Mouse (Mus musculus) G1E (cell line): Measurements from ENCODE around the gene Pkm. TPM values are rescaled to one million over a fixed set of nuclear protein-coding genes. Genes with fewer than 3 reads are reported as not detected.

Experiments used
- ATAC-seq: 2 replicates; pipeline ENCODE4 v1.8.0; 2016; ENCODE audit warnings: mild to moderate bottlenecking; ENCODE audit not compliant: insufficient number of reproducible peaks, poor library complexity, low FRiP score, severe bottlenecking; ENCODE audit errors: extremely low read depth
- DNase-seq: peaks from one replicate; pipeline ENCODE4 v3.0.0; 2012; ENCODE audit warnings: low spot score
- H3K27me3 ChIP-seq: 2 replicates; pipeline ENCODE4 v1.6.1; 2012; ENCODE audit warnings: mild to moderate bottlenecking, low read length, inconsistent platforms; ENCODE audit not compliant: insufficient read depth
- H3K36me3 ChIP-seq: replicated peaks from 2 replicates; pipeline ENCODE3; 2012; ENCODE audit warnings: mild to moderate bottlenecking, inconsistent platforms
- H3K4me1 ChIP-seq: 2 replicates; pipeline ENCODE4 v1.6.1; 2012; ENCODE audit warnings: low read depth, low read length, inconsistent platforms, mixed read lengths; ENCODE audit not compliant: insufficient read depth
- H3K4me3 ChIP-seq: 2 replicates; pipeline ENCODE4 v1.5.1; 2012; ENCODE audit warnings: low read depth, mild to moderate bottlenecking, inconsistent platforms, low read length, moderate library complexity, mixed read lengths
- H3K9me3 ChIP-seq: replicated peaks from 2 replicates; pipeline ENCODE4 v1.6.1; 2012; ENCODE audit warnings: inconsistent platforms
- CTCF ChIP-seq: IDR thresholded peaks from 2 replicates; pipeline ENCODE4 v1.5.1; 2012; ENCODE audit warnings: low read depth, low read length, inconsistent platforms, mixed read lengths
- GATA1 ChIP-seq: IDR thresholded peaks from 2 replicates; pipeline ENCODE4 v1.6.1; 2012; ENCODE audit warnings: borderline replicate concordance, low read length, inconsistent platforms, mixed read lengths
- GATA2 ChIP-seq: IDR thresholded peaks from 2 replicates; pipeline ENCODE4 v1.6.1; 2012; ENCODE audit warnings: low read depth, low read length, inconsistent platforms, borderline replicate concordance
- POLR2AphosphoS5 ChIP-seq: IDR thresholded peaks from 2 replicates; pipeline ENCODE4 v1.6.1; 2012; ENCODE audit warnings: low read depth, low read length, inconsistent platforms; ENCODE audit not compliant: insufficient replicate concordance
- TAL1 ChIP-seq: conservative IDR thresholded peaks from 2 replicates; pipeline ENCODE4 v1.6.1; 2012; ENCODE audit warnings: low read depth, low read length, inconsistent platforms, mixed read lengths
- polyA plus RNA-seq: library from polyadenylated mRNA; stranded (reverse); fragments of >175 nt; gene quantifications from 2 replicates; pipeline ENCODE4 v1.2.3, GENCODE M21; 2012
- total RNA-seq, 2 experiments: library from RNA; stranded (forward) in 1 of 2; stranded (reverse) in 1 of 2; fragments of 200-1000 nt in 1 of 2; fragments of >200 nt in 1 of 2; fragmentation: Nextera tagmentation in 1 of 2; gene quantifications; 2 replicates each; pipeline ENCODE4 v1.2.3; 2014 to 2017

Pkm gene
- total and polyA plus RNA-seq, 3 experiments, result 515 to 2,381 (median 2,295) TPM

DNA sequence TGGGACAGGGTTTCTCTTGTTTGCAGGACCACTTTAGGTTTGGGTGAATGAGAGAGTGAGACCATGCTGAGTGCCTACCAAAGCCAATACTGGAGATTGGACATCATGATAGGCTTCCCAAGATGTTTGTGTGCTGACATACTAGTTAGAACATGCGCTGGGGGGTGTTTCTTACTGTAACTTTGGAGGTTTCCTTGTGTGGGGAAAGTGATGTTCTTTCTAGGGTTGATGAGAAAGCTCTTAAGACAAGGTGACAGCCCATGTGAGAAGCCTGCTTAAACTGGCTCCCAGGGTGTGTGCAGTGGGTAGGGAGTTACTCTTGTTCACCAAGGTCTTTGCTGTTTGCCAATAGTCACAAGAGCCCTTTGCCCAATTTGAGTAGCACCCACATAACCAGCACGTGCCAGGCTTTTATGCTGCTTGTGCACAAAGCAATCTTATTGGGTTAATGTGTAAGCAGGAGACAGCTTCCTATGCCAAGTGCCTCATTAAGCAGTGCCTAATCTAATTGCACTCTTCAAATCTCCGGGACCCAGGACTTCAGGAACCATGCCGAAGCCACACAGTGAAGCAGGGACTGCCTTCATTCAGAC is 8.6 kb downstream of the Pkm start:
- Histone ChIP-seq H3K36me3 (peaks cover 98% of the 10 kb centered on the region), H3K4me1 (peaks cover 91% of the 10 kb centered on the region)
- no peak for DNase-seq

DNA sequence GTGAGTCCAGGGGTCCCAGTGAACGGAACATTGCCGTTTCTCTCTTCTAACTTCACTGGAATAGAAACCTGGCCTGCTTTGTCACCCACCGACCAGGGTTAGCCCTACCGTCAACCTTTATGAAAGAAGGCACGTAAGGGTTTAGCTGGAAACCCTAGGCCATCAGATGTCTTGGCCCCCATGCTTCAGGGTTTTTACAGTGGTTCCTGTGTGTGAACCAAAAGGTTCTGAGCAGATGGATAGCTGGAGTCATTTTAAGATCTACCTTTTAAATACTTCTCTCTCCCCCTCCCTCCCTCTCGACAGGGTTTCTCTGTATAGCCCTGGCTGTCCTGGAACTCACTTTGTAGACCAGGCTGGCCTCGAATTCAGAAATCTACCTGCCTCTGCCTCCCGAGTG is 9.8 kb downstream of the Pkm start:
- peaks cover 87% of the 10 kb centered on the region for H3K4me1 ChIP-seq
- ATAC-seq, result no peak
- H3K36me3 ChIP-seq, result peaks cover 98% of the 10 kb centered on the region
- TF ChIP-seq TAL1 (no peak), CTCF (no peak), GATA2 (no peak), GATA1 (no peak), POLR2AphosphoS5 (no peak)
- no peaks in the 10 kb centered on the region for H3K9me3 ChIP-seq
- no peak for DNase-seq
- H3K4me3 ChIP-seq, result no peak overlapping the region
- H3K27me3 ChIP-seq, result no peaks in the 10 kb centered on the region

More for the DNA sequence above, 8.6 kb downstream of the Pkm start:
- no peak overlapping the region for H3K4me3 ChIP-seq
- ATAC-seq, result no peak
- no peak for TF ChIP-seq POLR2AphosphoS5
- no peak for TF ChIP-seq CTCF
- no peak for TF ChIP-seq TAL1
- no peak for TF ChIP-seq GATA2
- no peak for TF ChIP-seq GATA1
- no peaks in the 10 kb centered on the region for H3K9me3 ChIP-seq
- H3K27me3 ChIP-seq, result no peaks in the 10 kb centered on the region

DNA sequence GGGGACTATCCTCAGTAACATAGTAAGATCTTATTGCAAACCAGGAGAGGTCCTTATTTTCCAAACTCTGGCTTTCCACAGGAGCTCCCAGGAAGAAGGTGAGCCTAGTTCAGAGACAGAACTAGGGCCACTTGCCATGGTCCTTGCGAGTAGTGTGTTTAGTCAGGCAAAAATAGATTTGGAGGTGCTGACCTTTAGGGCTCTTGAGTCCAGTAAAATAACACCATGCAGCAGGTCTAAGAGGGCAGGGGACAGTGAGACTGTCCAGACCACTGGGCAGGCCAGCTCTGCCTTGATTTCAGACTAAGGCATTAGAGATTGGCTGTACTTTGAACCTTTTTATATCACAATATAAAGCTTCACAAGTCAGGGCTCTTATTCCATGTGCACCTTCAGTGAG is 10.6 kb downstream of the Pkm start:
- peaks cover 87% of the 10 kb centered on the region for H3K4me1 ChIP-seq
- H3K9me3 ChIP-seq, result no peaks in the 10 kb centered on the region
- DNase-seq (no peak), ATAC-seq (no peak)
- TF ChIP-seq GATA1, result no peak
- TF ChIP-seq GATA2, result no peak
- no peak for TF ChIP-seq CTCF
- no peak for TF ChIP-seq TAL1
- TF ChIP-seq POLR2AphosphoS5, result no peak
- peaks cover 98% of the 10 kb centered on the region for H3K36me3 ChIP-seq
- no peak overlapping the region for H3K4me3 ChIP-seq
- H3K27me3 ChIP-seq, result no peaks in the 10 kb centered on the region

GRCm38 (mm10) chr9:59667250-59667649 is 11.1 kb downstream of the Pkm start:
- Histone ChIP-seq H3K9me3 (no peaks in the 10 kb centered on the region), H3K4me1 (peaks cover 87% of the 10 kb centered on the region), H3K4me3 (no peak overlapping the region), H3K27me3 (no peaks in the 10 kb centered on the region), H3K36me3 (peaks cover 98% of the 10 kb centered on the region)
- DNase-seq (no peak), ATAC-seq (no peak)
- TF ChIP-seq TAL1 (no peak), GATA1 (no peak), GATA2 (no peak), POLR2AphosphoS5 (no peak), CTCF (no peak)

- DNase-seq (no peak), ATAC-seq (no peak)
- H3K27me3 ChIP-seq, result no peaks in the 10 kb centered on the region
- no peaks in the 10 kb centered on the region for H3K9me3 ChIP-seq
- H3K36me3 ChIP-seq, result peaks cover 98% of the 10 kb centered on the region
- peaks cover 86% of the 10 kb centered on the region for H3K4me1 ChIP-seq
- TF ChIP-seq POLR2AphosphoS5 (no peak), GATA2 (no peak), CTCF (no peak), GATA1 (no peak), TAL1 (no peak)
- no peak overlapping the region for H3K4me3 ChIP-seq
Measured at GRCm38 (mm10) chr9:59667904-59668303, 11.7 kb downstream of the Pkm start.

DNA sequence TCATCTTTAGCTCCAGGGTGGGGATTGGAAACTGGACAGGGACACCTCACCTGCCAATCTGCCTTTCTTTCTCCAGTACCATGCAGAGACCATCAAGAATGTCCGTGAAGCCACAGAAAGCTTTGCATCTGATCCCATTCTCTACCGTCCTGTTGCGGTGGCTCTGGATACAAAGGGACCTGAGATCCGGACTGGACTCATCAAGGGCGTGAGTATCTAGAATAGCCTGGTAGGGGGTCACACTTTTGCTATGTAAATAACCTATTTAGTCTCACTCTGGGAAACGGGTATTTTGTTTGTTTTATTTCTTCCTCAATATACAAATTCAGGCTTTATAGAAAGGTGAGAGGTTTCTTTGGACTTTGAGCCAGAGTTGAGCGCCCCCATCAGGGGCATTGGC is 12.3 kb downstream of the Pkm start:
- no peak for TF ChIP-seq TAL1
- Histone ChIP-seq H3K27me3 (no peaks in the 10 kb centered on the region), H3K4me1 (peaks cover 85% of the 10 kb centered on the region), H3K9me3 (no peaks in the 10 kb centered on the region), H3K4me3 (no peak overlapping the region), H3K36me3 (peaks cover 98% of the 10 kb centered on the region)
- DNase-seq (no peak), ATAC-seq (no peak)

GRCm38 (mm10) chr9:59669172-59669571 is 13.0 kb downstream of the Pkm start:
- Histone ChIP-seq H3K36me3 (peaks cover 98% of the 10 kb centered on the region), H3K4me1 (peaks cover 82% of the 10 kb centered on the region), H3K27me3 (no peaks in the 10 kb centered on the region), H3K9me3 (no peaks in the 10 kb centered on the region), H3K4me3 (no peak overlapping the region)
- ATAC-seq (no peak), DNase-seq (no peak)
- TF ChIP-seq POLR2AphosphoS5, result no peak
- TF ChIP-seq TAL1, result no peak
- TF ChIP-seq GATA1, result no peak
- no peak for TF ChIP-seq CTCF
- TF ChIP-seq GATA2, result no peak
